Mouse (Mus musculus): ENCODE results near the gene Sbk3.

- TF ChIP-seq CTCF (IDR thresholded peaks at IDR 0.05; ENCODE audit: low read depth) = no peak
- no peak for TF ChIP-seq EP300 (IDR thresholded peaks at IDR 0.05; ENCODE audit: low read depth)
Measured at GRCm38 (mm10) chr7:4975455-4975854, 4.5 kb upstream of the Sbk3 start.

Measured in heart, postnatal 0 days (tissue).